Mouse (Mus musculus) C2C12 (cell line): ENCODE measurements around the gene Hc. TPM values are rescaled to one million over a fixed set of nuclear protein-coding genes. Genes with fewer than 3 reads are reported as not detected.

Experiments used
- H3K27me3 ChIP-seq: one replicate; pipeline ENCODE4 v1.6.1; 2011; ENCODE audit not compliant: control insufficient read depth, insufficient read depth, insufficient read length
- H3K36me3 ChIP-seq: one replicate; pipeline ENCODE4 v1.6.1; 2011; ENCODE audit not compliant: control insufficient read depth, insufficient read depth
- H3K4me3 ChIP-seq: one replicate; pipeline ENCODE4 v1.5.1; 2011; ENCODE audit warnings: mild to moderate bottlenecking, control low read depth; ENCODE audit not compliant: poor library complexity, insufficient read depth, severe bottlenecking
- H3K79me2 ChIP-seq: one replicate; pipeline ENCODE4 v1.6.1; 2011; ENCODE audit not compliant: control insufficient read depth, insufficient read depth
- H3K79me3 ChIP-seq: one replicate; pipeline ENCODE4 v1.6.1; 2011; ENCODE audit warnings: low read depth, control low read depth
- H3ac ChIP-seq: one replicate; pipeline ENCODE3; 2011; ENCODE audit warnings: low read depth; ENCODE audit not compliant: control insufficient read depth, insufficient read length
- CEBPB ChIP-seq: IDR thresholded peaks from one replicate; pipeline ENCODE4 v1.6.1; 2011; ENCODE audit warnings: low read depth, mild to moderate bottlenecking, control low read depth, moderate library complexity
- CTCF ChIP-seq: IDR thresholded peaks from one replicate; pipeline ENCODE4 v1.5.1; 2011; ENCODE audit not compliant: control insufficient read depth, insufficient read depth, insufficient read length
- FOSL1 ChIP-seq: IDR thresholded peaks from one replicate; pipeline ENCODE4 v1.8.0; 2011; ENCODE audit warnings: mild to moderate bottlenecking, low read length; ENCODE audit not compliant: poor library complexity, insufficient read depth, severe bottlenecking
- MAX ChIP-seq: IDR thresholded peaks from one replicate; pipeline ENCODE4 v1.6.1; 2011; ENCODE audit warnings: mild to moderate bottlenecking, control low read depth
- MYOD1 ChIP-seq: IDR thresholded peaks from one replicate; pipeline ENCODE4 v1.6.1; 2011; ENCODE audit warnings: low read depth; ENCODE audit not compliant: control insufficient read depth, insufficient read length
- MYOG ChIP-seq: IDR thresholded peaks from one replicate; pipeline ENCODE4 v1.6.1; 2011; ENCODE audit not compliant: control insufficient read depth, insufficient read length; ENCODE audit errors: extremely low read depth
- USF1 ChIP-seq: IDR thresholded peaks from one replicate; pipeline ENCODE4 v1.6.1; 2011; ENCODE audit warnings: low read depth, mild to moderate bottlenecking, control low read depth, moderate library complexity
- polyA plus RNA-seq: library from polyadenylated mRNA; unstranded; fragments of >200 nt; fragmentation: generic; extraction: Trizol; gene quantifications from one replicate; pipeline ENCODE4 v1.2.1, GENCODE M21; 2012; ENCODE audit warnings: missing spikeins

Gene Hc
- polyA plus RNA-seq, 1 experiment, result under 0.01 TPM

DNA sequence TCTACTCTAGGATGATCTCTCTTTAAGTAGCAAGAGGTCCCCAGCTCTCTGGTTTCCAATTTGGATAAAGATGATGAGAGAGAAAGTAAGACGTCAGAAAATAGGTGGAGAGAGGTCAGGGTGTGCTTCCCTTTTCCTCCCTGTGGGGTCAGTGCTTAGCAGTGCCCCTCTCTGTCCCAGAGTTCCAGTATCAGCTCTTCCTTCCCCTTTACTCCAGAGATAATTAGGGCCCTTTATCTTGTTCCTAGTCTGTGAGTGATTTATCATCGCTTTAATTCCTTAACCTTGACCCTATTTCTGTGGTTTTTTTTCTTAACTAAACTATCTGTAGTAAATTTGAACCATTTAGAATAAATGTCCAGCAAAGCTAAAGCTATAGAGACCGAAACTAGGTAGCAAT, 43.6 kb upstream of the Hc start:
- peaks cover 12% of the 10 kb centered on the region for H3K27me3 ChIP-seq
- peaks cover under 1% of the 10 kb centered on the region for H3K79me2 ChIP-seq
- H3ac ChIP-seq, result no peak overlapping the region
- H3K79me3 ChIP-seq, result no peaks in the 10 kb centered on the region
- H3K36me3 ChIP-seq, result no peaks in the 10 kb centered on the region
- TF ChIP-seq MYOD1, result no peak
- no peak for TF ChIP-seq USF1
- no peak for TF ChIP-seq CEBPB
- TF ChIP-seq FOSL1, result no peak
- no peak for TF ChIP-seq MYOG
- TF ChIP-seq MAX, result no peak
- no peak for TF ChIP-seq CTCF
- H3K4me3 ChIP-seq, result no peak overlapping the region

DNA sequence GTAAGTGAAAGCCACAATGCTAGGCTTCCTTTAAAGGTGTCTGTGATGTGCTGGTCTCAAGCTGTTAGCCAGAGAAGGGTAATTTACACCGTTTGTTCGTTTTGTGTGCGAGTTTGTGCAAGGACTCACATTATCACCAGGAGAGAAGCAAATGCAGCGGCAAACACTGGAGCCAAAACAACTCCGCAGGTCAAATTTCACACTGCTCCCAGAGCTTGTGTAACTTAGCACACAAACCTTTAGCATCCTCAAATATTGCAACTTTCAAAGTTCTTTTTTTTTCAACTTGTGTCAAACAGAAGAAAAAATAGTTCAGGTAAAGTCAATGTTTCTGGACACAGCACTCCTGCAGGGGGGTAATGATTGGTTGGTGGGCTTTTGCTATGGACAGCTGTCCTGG, 42.3 kb upstream of the Hc start:
- Histone ChIP-seq H3K27me3 (peaks cover 12% of the 10 kb centered on the region), H3K79me3 (no peaks in the 10 kb centered on the region), H3K4me3 (no peak overlapping the region), H3K79me2 (no peaks in the 10 kb centered on the region), H3K36me3 (no peaks in the 10 kb centered on the region), H3ac (no peak overlapping the region)
- TF ChIP-seq MAX (no peak), USF1 (no peak), FOSL1 (no peak), MYOG (no peak), CTCF (no peak), MYOD1 (no peak), CEBPB (no peak)

DNA sequence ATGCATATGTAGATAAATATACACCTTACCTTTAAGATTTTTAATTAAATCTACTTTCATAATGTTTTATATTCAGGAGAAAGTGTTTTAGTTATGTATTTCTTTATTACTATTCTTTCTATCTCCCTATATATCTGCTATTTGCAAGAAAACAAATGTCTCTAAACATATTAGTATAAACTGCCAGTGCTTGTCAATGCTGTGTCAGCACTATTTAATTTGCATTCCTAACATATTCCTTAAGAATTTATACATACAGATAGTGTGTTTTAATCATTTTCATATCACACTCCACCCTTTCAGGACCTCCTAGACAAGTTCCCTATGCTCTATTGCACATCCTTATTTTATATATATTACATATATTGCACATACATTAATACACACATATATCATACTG, 41.5 kb upstream of the Hc start:
- no peaks in the 10 kb centered on the region for H3K79me3 ChIP-seq
- no peaks in the 10 kb centered on the region for H3K36me3 ChIP-seq
- no peak overlapping the region for H3ac ChIP-seq
- TF ChIP-seq MYOG (no peak), MAX (no peak), FOSL1 (no peak), CTCF (no peak), USF1 (no peak), CEBPB (no peak), MYOD1 (no peak)
- no peaks in the 10 kb centered on the region for H3K79me2 ChIP-seq
- peaks cover 12% of the 10 kb centered on the region for H3K27me3 ChIP-seq
- no peak overlapping the region for H3K4me3 ChIP-seq

DNA sequence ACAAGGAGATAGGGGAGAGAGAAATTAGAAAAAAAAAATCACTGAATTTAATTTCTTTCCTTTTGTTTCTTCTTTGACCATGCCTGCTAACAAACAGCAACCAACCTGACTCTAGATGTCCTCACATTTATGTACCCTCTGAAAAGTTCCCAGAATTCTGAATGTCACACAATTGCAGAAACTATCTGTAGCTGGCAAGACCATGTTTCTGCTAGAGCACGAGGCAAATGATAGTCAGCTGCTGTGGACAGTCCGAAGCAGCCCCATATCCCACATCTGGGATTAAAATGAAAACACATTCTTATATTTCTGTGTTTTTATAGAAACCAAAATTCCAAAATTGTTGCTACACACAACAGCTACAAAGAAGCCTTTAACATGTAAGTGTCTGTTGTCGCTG, 40.2 kb upstream of the Hc start, which contains the start of gene AI182371:
TSS of gene AI182371 (minus strand) at position 101 of the 400 bp plus-strand sequence.
- Histone ChIP-seq H3K79me2 (no peaks in the 10 kb centered on the region), H3K79me3 (no peaks in the 10 kb centered on the region), H3K36me3 (no peaks in the 10 kb centered on the region), H3K27me3 (peaks cover 12% of the 10 kb centered on the region), H3K4me3 (no peak within 1 kb of the TSS), H3ac (no peak within 1 kb of the TSS)
- no peak for TF ChIP-seq MYOG

DNA sequence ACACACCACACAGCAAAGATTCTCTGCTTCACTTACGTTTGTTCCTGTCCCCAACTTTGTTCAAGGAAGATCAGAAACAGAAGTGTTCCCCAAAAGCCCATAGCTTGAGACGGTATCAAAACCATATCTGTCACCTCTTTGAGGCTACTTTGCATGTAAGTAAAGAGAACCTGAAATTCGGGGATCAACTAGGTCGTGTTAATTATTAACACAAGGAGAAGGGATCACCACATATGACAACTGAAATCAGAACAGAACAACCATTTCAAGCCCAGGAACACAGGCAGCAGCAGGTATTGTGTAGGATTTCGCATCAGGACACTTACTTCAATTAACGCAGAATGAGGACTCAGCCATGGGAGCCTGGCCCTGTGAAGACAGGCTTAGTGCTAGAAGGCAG, 39.3 kb upstream of the Hc start:
- peaks cover 12% of the 10 kb centered on the region for H3K27me3 ChIP-seq
- no peak overlapping the region for H3K4me3 ChIP-seq
- no peak overlapping the region for H3ac ChIP-seq
- no peaks in the 10 kb centered on the region for H3K36me3 ChIP-seq
- no peaks in the 10 kb centered on the region for H3K79me2 ChIP-seq
- TF ChIP-seq MYOD1 (no peak), CEBPB (no peak), USF1 (no peak), FOSL1 (no peak), CTCF (no peak), MAX (no peak), MYOG (no peak)
- H3K79me3 ChIP-seq, result no peaks in the 10 kb centered on the region

DNA sequence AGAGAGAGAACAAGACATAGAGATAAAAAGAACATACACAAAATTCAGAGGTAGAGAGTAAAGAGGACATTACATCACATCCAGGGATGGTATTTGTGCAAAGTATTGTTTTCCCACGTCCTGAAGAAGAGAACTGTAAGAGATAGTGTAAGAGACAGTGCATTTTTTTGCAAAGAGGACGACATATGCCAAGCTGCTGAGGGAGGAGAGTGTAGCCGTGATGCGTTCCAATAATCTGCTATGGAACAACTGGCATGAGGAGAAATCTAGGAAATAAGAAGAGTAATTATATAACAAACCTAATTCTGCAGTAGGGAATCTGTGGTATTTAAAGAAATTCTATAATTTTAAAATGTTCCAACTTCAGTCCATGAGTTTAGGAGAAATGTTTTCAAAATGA, 26.2 kb upstream of the Hc start:
- TF ChIP-seq MAX (no peak), CEBPB (no peak), FOSL1 (no peak), MYOG (no peak), USF1 (no peak), CTCF (no peak), MYOD1 (no peak)
- H3ac ChIP-seq, result no peak overlapping the region

More for the DNA sequence above, 26.2 kb upstream of the Hc start:
- H3K4me3 ChIP-seq, result no peak overlapping the region
- no peaks in the 10 kb centered on the region for H3K79me2 ChIP-seq
- peaks cover 27% of the 10 kb centered on the region for H3K27me3 ChIP-seq
- H3K36me3 ChIP-seq, result no peaks in the 10 kb centered on the region
- no peaks in the 10 kb centered on the region for H3K79me3 ChIP-seq
